Mouse (Mus musculus): ENCODE results near the gene 4933403O08Rik.

Gene 4933403O08Rik

DNA sequence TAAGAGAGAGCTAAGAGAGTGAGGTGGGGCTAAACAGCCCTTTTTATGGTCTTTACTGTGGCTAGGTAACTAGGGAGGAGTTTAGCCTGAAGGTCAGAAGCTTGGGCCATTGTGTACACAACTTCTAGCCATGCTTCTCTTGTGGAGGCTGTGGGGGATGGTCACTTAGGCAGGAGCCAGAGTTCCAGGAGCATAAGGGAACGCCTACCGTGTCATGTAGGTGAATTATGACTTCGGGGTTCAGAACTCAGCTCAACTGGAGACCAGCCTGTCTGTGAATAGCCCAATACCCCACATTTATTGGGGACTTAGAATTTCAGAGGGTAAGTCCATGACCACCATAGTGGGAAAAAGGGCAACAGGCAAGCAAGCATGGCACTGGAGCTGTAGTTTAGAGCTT is at the start of gene 4933403O08Rik:
Gene 4933403O08Rik (plus strand): TSS at position 301 of the 400 bp plus-strand sequence.
- DNase-seq = no peak

- DNase-seq = no peak
Measured at GRCm38 (mm10) chrX:112242916-112243315, 4.1 kb downstream of the 4933403O08Rik start.

- DNase-seq = no peak
Measured at GRCm38 (mm10) chrX:112255513-112255912, 16.7 kb downstream of the 4933403O08Rik start.

GRCm38 (mm10) chrX:112273550-112273949 is 34.7 kb downstream of the 4933403O08Rik start:
- no peak for DNase-seq

Measured in kidney, postnatal 10 days (tissue).